Mouse (Mus musculus): ENCODE measurements around the gene Id1.

GRCm38 (mm10) chr2:152734984-152735383, 1.1 kb upstream of the Id1 start:
- TF ChIP-seq POLR2A (IDR thresholded peaks at IDR 0.05; ENCODE audit: low read depth, low read length) (no peak), ETS1 (conservative IDR thresholded peaks at IDR 0.05; ENCODE audit: low read depth, low read length) (no peak; the same call in 1 of the 2 replicates), CHD2 (IDR thresholded peaks at IDR 0.05; ENCODE audit: low read length) (no peak), EP300 (IDR thresholded peaks at IDR 0.05; ENCODE audit: low read length) (no peak), ZC3H11A (IDR thresholded peaks at IDR 0.05; ENCODE audit: low read depth, low read length) (no peak), USF1 (IDR thresholded peaks at IDR 0.05; ENCODE audit: low read depth, low read length) (no peak), MAX (IDR thresholded peaks at IDR 0.05; ENCODE audit: low read length) (no peak)
